Mouse (Mus musculus): ENCODE measurements around the gene Gm5901. TPM values are rescaled to one million over a fixed set of nuclear protein-coding genes. Genes with fewer than 3 reads are reported as not detected.
"Not testable (repeated sequence)": the region's sequence is repeated elsewhere in the genome, so short reads cannot be mapped to it uniquely, and the experiment has no call there.

Gene Gm5901
- not detected in 2 replicates for polyA plus RNA-seq (2014; fragmentation: Nextera tagmentation; extraction: Ambion mirVana)

DNA sequence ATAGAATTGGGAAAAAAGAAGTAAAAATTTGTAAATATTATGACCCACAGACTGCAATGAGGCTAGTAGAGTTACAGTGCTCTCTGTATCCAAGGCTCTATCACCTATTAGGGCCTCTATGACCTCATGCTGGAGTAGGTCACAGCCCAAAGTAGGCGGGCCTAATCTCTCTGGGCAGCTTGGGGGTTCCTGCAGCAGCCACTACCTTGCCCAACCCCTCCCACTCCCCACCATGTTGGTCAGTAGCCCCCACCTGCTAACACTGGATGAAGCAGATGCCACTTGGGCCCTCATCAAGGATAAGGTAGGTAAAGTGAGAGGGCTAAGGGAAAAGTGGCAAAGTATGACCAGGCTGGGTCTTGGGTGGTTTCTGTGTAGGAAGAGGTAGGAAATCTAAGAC is at the start of gene Gm5901:
Gene Gm5901 (plus strand): TSS at position 173 of the 400 bp plus-strand sequence.
- Histone ChIP-seq H3K9ac (replicated peaks; ENCODE audit: low read length) (no peak within 1 kb of the TSS), H3K4me1 (ENCODE audit: control insufficient read depth, insufficient read depth, low read length) (no peaks in the 10 kb centered on the region), H3K27me3 (ENCODE audit: control insufficient read depth, insufficient read depth, low read length) (no peaks in the 10 kb centered on the region), H3K4me2 (ENCODE audit: low read length) (no peak within 1 kb of the TSS), H3K9me3 (ENCODE audit: control insufficient read depth, low read length) (no peaks in the 10 kb centered on the region), H3K4me3 (replicated peaks; ENCODE audit: low read depth, low read length) (no peak within 1 kb of the TSS), H3K27ac (replicated peaks; ENCODE audit: low read depth, low read length) (no peak within 1 kb of the TSS), H3K36me3 (ENCODE audit: control insufficient read depth, insufficient read depth, low read length) (peaks cover 43% of the 10 kb centered on the region)
- DNase-seq (no peak), ATAC-seq (ENCODE audit: low FRiP score, low TSS enrichment) (no peak)
- 95% methylated on average over 1 of the region's 1 CpGs for WGBS

GRCm38 (mm10) chr7:105325302-105325701 is 49.5 kb upstream of the Gm5901 start:
- WGBS: 81% methylated on average over 2 of the region's 2 CpGs
- no peak for DNase-seq
- Histone ChIP-seq H3K4me1 (ENCODE audit: control insufficient read depth, insufficient read depth, low read length) (no peaks in the 10 kb centered on the region), H3K27ac (replicated peaks; ENCODE audit: low read depth, low read length) (no peak overlapping the region), H3K27me3 (ENCODE audit: control insufficient read depth, insufficient read depth, low read length) (no peaks in the 10 kb centered on the region), H3K4me3 (replicated peaks; ENCODE audit: low read depth, low read length) (no peak overlapping the region), H3K9me3 (ENCODE audit: control insufficient read depth, low read length) (no peaks in the 10 kb centered on the region), H3K4me2 (ENCODE audit: low read length) (no peak overlapping the region), H3K9ac (replicated peaks; ENCODE audit: low read length) (no peak overlapping the region), H3K36me3 (ENCODE audit: control insufficient read depth, insufficient read depth, low read length) (no peaks in the 10 kb centered on the region)
- no peak for ATAC-seq (ENCODE audit: low FRiP score, low TSS enrichment)

GRCm38 (mm10) chr7:105334004-105334403 is 40.8 kb upstream of the Gm5901 start, which contains the start of gene Olfr690:
Gene Olfr690 (minus strand): TSS chr7:105334104.
- no peak within 1 kb of the TSS for H3K27ac ChIP-seq (replicated peaks; ENCODE audit: low read depth, low read length)
- ATAC-seq (ENCODE audit: low FRiP score, low TSS enrichment): no peak
- H3K9me3 ChIP-seq (ENCODE audit: control insufficient read depth, low read length): no peaks in the 10 kb centered on the region
- H3K4me3 ChIP-seq (replicated peaks; ENCODE audit: low read depth, low read length): no peak within 1 kb of the TSS
- no peaks in the 10 kb centered on the region for H3K36me3 ChIP-seq (ENCODE audit: control insufficient read depth, insufficient read depth, low read length)
- DNase-seq: no peak
- H3K9ac ChIP-seq (replicated peaks; ENCODE audit: low read length): no peak within 1 kb of the TSS
- no peak within 1 kb of the TSS for H3K4me2 ChIP-seq (ENCODE audit: low read length)
- 78% methylated on average over 1 of the region's 1 CpGs for WGBS
- no peaks in the 10 kb centered on the region for H3K4me1 ChIP-seq (ENCODE audit: control insufficient read depth, insufficient read depth, low read length)
- no peaks in the 10 kb centered on the region for H3K27me3 ChIP-seq (ENCODE audit: control insufficient read depth, insufficient read depth, low read length)

DNA sequence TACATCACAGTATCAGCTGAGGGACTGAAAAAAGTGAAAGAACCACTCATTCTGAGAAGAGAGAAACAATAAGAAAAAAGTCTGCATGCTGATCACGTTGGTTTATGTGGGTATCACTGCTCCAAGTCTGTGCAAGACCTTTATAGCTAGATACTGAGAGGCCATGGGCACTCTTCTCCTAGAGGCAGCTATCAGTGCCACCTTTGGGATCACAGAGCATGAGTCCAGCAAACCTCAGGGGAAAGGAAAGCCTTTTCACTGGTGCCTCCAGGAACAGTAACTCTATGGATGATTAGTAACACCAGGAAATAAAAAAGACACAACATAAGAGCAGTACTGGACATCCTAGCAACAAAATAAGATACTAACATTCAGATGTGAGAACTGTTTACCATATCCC is 32.7 kb upstream of the Gm5901 start, which contains the start of gene Olfr691:
Gene Olfr691 (minus strand): TSS at position 101 of the 400 bp plus-strand sequence.
- Histone ChIP-seq H3K9ac (replicated peaks; ENCODE audit: low read length) (no peak within 1 kb of the TSS), H3K27me3 (ENCODE audit: control insufficient read depth, insufficient read depth, low read length) (no peaks in the 10 kb centered on the region), H3K9me3 (ENCODE audit: control insufficient read depth, low read length) (no peaks in the 10 kb centered on the region), H3K4me2 (ENCODE audit: low read length) (no peak within 1 kb of the TSS), H3K27ac (replicated peaks; ENCODE audit: low read depth, low read length) (no peak within 1 kb of the TSS), H3K4me3 (replicated peaks; ENCODE audit: low read depth, low read length) (no peak within 1 kb of the TSS), H3K4me1 (ENCODE audit: control insufficient read depth, insufficient read depth, low read length) (no peaks in the 10 kb centered on the region), H3K36me3 (ENCODE audit: control insufficient read depth, insufficient read depth, low read length) (no peaks in the 10 kb centered on the region)
- ATAC-seq (ENCODE audit: low FRiP score, low TSS enrichment) (no peak), DNase-seq (no peak)
- WGBS: 49% methylated on average over 1 of the region's 1 CpGs

DNA sequence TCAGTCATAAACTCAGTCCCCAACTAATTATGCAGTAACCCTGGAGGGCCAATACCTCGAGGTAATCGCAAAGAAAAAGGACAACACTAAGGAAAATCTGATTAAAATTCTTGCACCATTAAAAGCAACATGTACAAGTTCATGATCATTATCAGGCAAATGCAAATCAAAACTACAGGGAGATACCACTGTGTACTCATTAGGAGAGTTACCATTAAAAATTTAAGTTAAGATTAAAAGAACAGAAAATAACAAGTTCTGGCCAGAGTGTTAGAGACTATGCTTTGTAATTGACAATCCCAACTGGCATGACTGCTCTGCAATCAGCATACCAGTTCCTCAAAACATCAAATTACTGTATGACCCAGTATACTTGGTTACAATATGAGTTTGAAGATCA is 32.1 kb upstream of the Gm5901 start:
- H3K27ac ChIP-seq (replicated peaks; ENCODE audit: low read depth, low read length): no peak overlapping the region
- no peak; the same call in 1 of the 2 replicates for ATAC-seq (ENCODE audit: low FRiP score, low TSS enrichment)
- no peaks in the 10 kb centered on the region for H3K27me3 ChIP-seq (ENCODE audit: control insufficient read depth, insufficient read depth, low read length)
- no peak overlapping the region for H3K4me3 ChIP-seq (replicated peaks; ENCODE audit: low read depth, low read length)
- DNase-seq: peak; percentile 2
- no peaks in the 10 kb centered on the region for H3K4me1 ChIP-seq (ENCODE audit: control insufficient read depth, insufficient read depth, low read length)
- H3K9me3 ChIP-seq (ENCODE audit: control insufficient read depth, low read length): no peaks in the 10 kb centered on the region
- H3K36me3 ChIP-seq (ENCODE audit: control insufficient read depth, insufficient read depth, low read length): no peaks in the 10 kb centered on the region
- 64% methylated on average over 2 of the region's 2 CpGs for WGBS
- H3K9ac ChIP-seq (replicated peaks; ENCODE audit: low read length): no peak overlapping the region
- no peak overlapping the region for H3K4me2 ChIP-seq (ENCODE audit: low read length)

- H3K9ac ChIP-seq (replicated peaks; ENCODE audit: low read length); H3K4me2 ChIP-seq (ENCODE audit: low read length); H3K27ac ChIP-seq (replicated peaks; ENCODE audit: low read depth, low read length); H3K27me3 ChIP-seq (ENCODE audit: control insufficient read depth, insufficient read depth, low read length); H3K9me3 ChIP-seq (ENCODE audit: control insufficient read depth, low read length); DNase-seq; H3K36me3 ChIP-seq (ENCODE audit: control insufficient read depth, insufficient read depth, low read length); H3K4me3 ChIP-seq (replicated peaks; ENCODE audit: low read depth, low read length); H3K4me1 ChIP-seq (ENCODE audit: control insufficient read depth, insufficient read depth, low read length): not testable (repeated sequence)
- no CpG with 5 or more reads among the region's 5 CpGs for WGBS
- ATAC-seq (ENCODE audit: low FRiP score, low TSS enrichment): peak; percentile 60; the same call in 1 of the 2 replicates
These were observed 18.8 kb upstream of the Gm5901 start for GRCm38 (mm10) chr7:105356064-105356463.

- not testable (repeated sequence) for H3K4me2 ChIP-seq (ENCODE audit: low read length); H3K27me3 ChIP-seq (ENCODE audit: control insufficient read depth, insufficient read depth, low read length); H3K36me3 ChIP-seq (ENCODE audit: control insufficient read depth, insufficient read depth, low read length); H3K4me3 ChIP-seq (replicated peaks; ENCODE audit: low read depth, low read length); H3K4me1 ChIP-seq (ENCODE audit: control insufficient read depth, insufficient read depth, low read length); H3K9ac ChIP-seq (replicated peaks; ENCODE audit: low read length); H3K9me3 ChIP-seq (ENCODE audit: control insufficient read depth, low read length); DNase-seq; H3K27ac ChIP-seq (replicated peaks; ENCODE audit: low read depth, low read length)
- 96% methylated on average over 1 of the region's 2 CpGs for WGBS
- ATAC-seq (ENCODE audit: low FRiP score, low TSS enrichment): peak; percentile 90
These were observed 18.4 kb upstream of the Gm5901 start for GRCm38 (mm10) chr7:105356487-105356886.

DNA sequence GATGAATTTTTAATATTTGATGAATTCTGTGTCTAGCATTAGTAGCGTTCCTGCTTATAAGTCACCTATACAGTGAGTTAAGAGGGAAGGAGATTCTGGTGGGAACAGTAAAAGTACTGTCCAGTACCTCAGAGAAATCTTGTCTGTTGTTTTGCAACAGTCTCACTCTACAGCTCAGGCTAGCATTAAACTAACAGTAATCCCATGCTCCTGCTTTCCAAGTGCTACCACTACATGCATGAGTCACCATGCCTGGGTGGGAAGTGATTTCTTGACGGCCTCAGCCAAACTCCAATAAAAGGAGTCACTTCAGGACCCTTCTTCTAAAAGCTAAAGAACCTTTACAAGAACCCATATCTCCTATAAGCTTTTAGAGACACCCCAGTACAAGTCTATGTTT is 13.1 kb upstream of the Gm5901 start:
- H3K4me1 ChIP-seq (ENCODE audit: control insufficient read depth, insufficient read depth, low read length): no peaks in the 10 kb centered on the region
- 90% methylated on average over 2 of the region's 2 CpGs for WGBS
- ATAC-seq (ENCODE audit: low FRiP score, low TSS enrichment): no peak

DNA sequence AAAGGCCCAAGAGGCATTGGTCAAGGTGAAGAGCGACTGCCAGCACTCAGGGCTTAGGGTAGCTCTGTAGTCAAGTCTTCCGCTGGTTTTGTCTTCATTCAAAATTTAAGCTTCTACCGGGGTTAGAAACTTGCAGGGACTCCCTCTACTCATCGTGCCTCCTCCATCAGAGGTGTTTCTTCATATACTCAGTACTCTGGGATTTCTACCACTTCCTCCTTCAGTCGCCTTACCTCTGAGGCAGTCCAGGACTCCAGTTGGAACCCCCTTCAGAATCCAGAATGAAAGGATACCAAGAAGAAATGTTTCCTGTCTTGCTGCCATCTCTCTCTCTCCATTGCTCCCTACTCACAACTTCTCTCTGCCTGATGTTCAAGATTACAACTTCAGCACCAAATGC is 7.6 kb upstream of the Gm5901 start:
- Histone ChIP-seq H3K9ac (replicated peaks; ENCODE audit: low read length) (no peak overlapping the region), H3K4me1 (ENCODE audit: control insufficient read depth, insufficient read depth, low read length) (no peaks in the 10 kb centered on the region), H3K36me3 (ENCODE audit: control insufficient read depth, insufficient read depth, low read length) (peaks cover 3% of the 10 kb centered on the region), H3K4me2 (ENCODE audit: low read length) (no peak overlapping the region), H3K27ac (replicated peaks; ENCODE audit: low read depth, low read length) (no peak overlapping the region), H3K27me3 (ENCODE audit: control insufficient read depth, insufficient read depth, low read length) (no peaks in the 10 kb centered on the region), H3K9me3 (ENCODE audit: control insufficient read depth, low read length) (no peaks in the 10 kb centered on the region), H3K4me3 (replicated peaks; ENCODE audit: low read depth, low read length) (no peak overlapping the region)
- 86% methylated on average over 5 of the region's 5 CpGs for whole genome bisulfite sequencing
- ATAC-seq (ENCODE audit: low FRiP score, low TSS enrichment) (no peak), DNase-seq (no peak)

More for the DNA sequence above, 13.1 kb upstream of the Gm5901 start:
- no peak overlapping the region for H3K4me2 ChIP-seq (ENCODE audit: low read length)
- no peaks in the 10 kb centered on the region for H3K9me3 ChIP-seq (ENCODE audit: control insufficient read depth, low read length)
- no peak overlapping the region for H3K4me3 ChIP-seq (replicated peaks; ENCODE audit: low read depth, low read length)
- DNase-seq: no peak
- no peaks in the 10 kb centered on the region for H3K36me3 ChIP-seq (ENCODE audit: control insufficient read depth, insufficient read depth, low read length)
- H3K27ac ChIP-seq (replicated peaks; ENCODE audit: low read depth, low read length): no peak overlapping the region
- no peaks in the 10 kb centered on the region for H3K27me3 ChIP-seq (ENCODE audit: control insufficient read depth, insufficient read depth, low read length)
- no peak overlapping the region for H3K9ac ChIP-seq (replicated peaks; ENCODE audit: low read length)

Data from midbrain, embryonic 14.5 days (tissue).